Mouse (Mus musculus): Measurements from ENCODE around the gene Fig4. TPM values are rescaled to one million over a fixed set of nuclear protein-coding genes. Genes with fewer than 3 reads are reported as not detected.

Gene Fig4
- polyA plus RNA-seq, 1 experiment from 2014 or later, result 20.9 TPM

GRCm38 (mm10) chr10:41234552-41234951 is 68.5 kb downstream of the Fig4 start:
- no peaks in the 10 kb centered on the region for H3K27me3 ChIP-seq
- no peaks in the 10 kb centered on the region for H3K4me1 ChIP-seq
- no peak for ATAC-seq (ENCODE audit: low FRiP score)
- no peak overlapping the region for H3K27ac ChIP-seq
- H3K9me3 ChIP-seq, result no peaks in the 10 kb centered on the region
- H3K4me3 ChIP-seq (replicated peaks), result no peak overlapping the region
- WGBS, result 86% methylated on average over 9 of the region's 9 CpGs
- H3K36me3 ChIP-seq (replicated peaks), result no peaks in the 10 kb centered on the region
- no peak overlapping the region for H3K4me2 ChIP-seq
- H3K9ac ChIP-seq, result no peak overlapping the region

GRCm38 (mm10) chr10:41233140-41233539 is 69.9 kb downstream of the Fig4 start:
- no peak for ATAC-seq (ENCODE audit: low FRiP score)
- 87% methylated on average over 6 of the region's 6 CpGs for WGBS
- no peaks in the 10 kb centered on the region for H3K4me1 ChIP-seq

GRCm38 (mm10) chr10:41231163-41231835 is 71.8 kb downstream of the Fig4 start:
- Histone ChIP-seq H3K27ac (no peak overlapping the region), H3K27me3 (no peaks in the 10 kb centered on the region), H3K9ac (no peak overlapping the region), H3K4me3 (replicated peaks) (no peak overlapping the region), H3K4me2 (no peak overlapping the region), H3K9me3 (no peaks in the 10 kb centered on the region), H3K36me3 (replicated peaks) (peaks cover 5% of the 10 kb centered on the region; the same call in 1 of the 2 replicates), H3K4me1 (no peaks in the 10 kb centered on the region)
- ATAC-seq (ENCODE audit: low FRiP score), result no peak
- WGBS, result 81% methylated on average over 6 of the region's 6 CpGs

More at GRCm38 (mm10) chr10:41233140-41233539, 69.9 kb downstream of the Fig4 start:
- Histone ChIP-seq H3K4me2 (no peak overlapping the region), H3K36me3 (replicated peaks) (no peaks in the 10 kb centered on the region; the same call in 1 of the 2 replicates), H3K9ac (no peak overlapping the region), H3K27me3 (no peaks in the 10 kb centered on the region), H3K9me3 (no peaks in the 10 kb centered on the region), H3K27ac (no peak overlapping the region), H3K4me3 (replicated peaks) (no peak overlapping the region)

GRCm38 (mm10) chr10:41227626-41228025 is 75.4 kb downstream of the Fig4 start:
- no peak overlapping the region for H3K4me3 ChIP-seq (replicated peaks)
- H3K27ac ChIP-seq, result no peak overlapping the region
- no peaks in the 10 kb centered on the region for H3K4me1 ChIP-seq
- no peak for ATAC-seq (ENCODE audit: low FRiP score)
- no peak overlapping the region for H3K4me2 ChIP-seq
- no peaks in the 10 kb centered on the region for H3K9me3 ChIP-seq
- WGBS, result 87% methylated on average over 7 of the region's 7 CpGs
- no peaks in the 10 kb centered on the region for H3K27me3 ChIP-seq
- no peak overlapping the region for H3K9ac ChIP-seq
- H3K36me3 ChIP-seq (replicated peaks), result peaks cover 5% of the 10 kb centered on the region; the same call in 1 of the 2 replicates

GRCm38 (mm10) chr10:41223499-41223898 is 79.6 kb downstream of the Fig4 start:
- ATAC-seq (ENCODE audit: low FRiP score), result no peak
- no peaks in the 10 kb centered on the region for H3K4me1 ChIP-seq
- no peaks in the 10 kb centered on the region for H3K27me3 ChIP-seq
- peaks cover 5% of the 10 kb centered on the region; the same call in 1 of the 2 replicates for H3K36me3 ChIP-seq (replicated peaks)
- no peak overlapping the region for H3K27ac ChIP-seq
- no peak overlapping the region for H3K4me2 ChIP-seq
- no peak overlapping the region for H3K9ac ChIP-seq
- no peak overlapping the region for H3K4me3 ChIP-seq (replicated peaks)
- 83% methylated on average over 4 of the region's 4 CpGs for WGBS
- no peaks in the 10 kb centered on the region for H3K9me3 ChIP-seq

- no peaks in the 10 kb centered on the region for H3K9me3 ChIP-seq
Observed at GRCm38 (mm10) chr10:41221204-41221603, 81.9 kb downstream of the Fig4 start.

GRCm38 (mm10) chr10:41218897-41219296 is 84.2 kb downstream of the Fig4 start:
- WGBS, result 73% methylated on average over 10 of the region's 10 CpGs
- Histone ChIP-seq H3K9ac (no peak overlapping the region), H3K27me3 (no peaks in the 10 kb centered on the region), H3K27ac (no peak overlapping the region), H3K36me3 (replicated peaks) (no peaks in the 10 kb centered on the region), H3K4me1 (no peaks in the 10 kb centered on the region), H3K4me2 (no peak overlapping the region), H3K9me3 (no peaks in the 10 kb centered on the region), H3K4me3 (replicated peaks) (no peak overlapping the region)
- ATAC-seq (ENCODE audit: low FRiP score), result no peak

More at GRCm38 (mm10) chr10:41221204-41221603, 81.9 kb downstream of the Fig4 start:
- WGBS, result 86% methylated on average over 4 of the region's 4 CpGs
- no peak for ATAC-seq (ENCODE audit: low FRiP score)
- Histone ChIP-seq H3K36me3 (replicated peaks) (no peaks in the 10 kb centered on the region), H3K4me3 (replicated peaks) (no peak overlapping the region), H3K4me2 (no peak overlapping the region), H3K27ac (no peak overlapping the region), H3K27me3 (no peaks in the 10 kb centered on the region), H3K9ac (no peak overlapping the region), H3K4me1 (no peaks in the 10 kb centered on the region)

GRCm38 (mm10) chr10:41214083-41214482 is 89.0 kb downstream of the Fig4 start:
- H3K4me3 ChIP-seq (replicated peaks), result no peak overlapping the region
- 86% methylated on average over 3 of the region's 3 CpGs for WGBS
- H3K4me2 ChIP-seq, result no peak overlapping the region
- H3K4me1 ChIP-seq, result peaks cover 10% of the 10 kb centered on the region
- no peak for ATAC-seq (ENCODE audit: low FRiP score)
- H3K9ac ChIP-seq, result no peak overlapping the region
- H3K27ac ChIP-seq, result no peak overlapping the region
- no peaks in the 10 kb centered on the region for H3K36me3 ChIP-seq (replicated peaks)
- H3K9me3 ChIP-seq, result no peaks in the 10 kb centered on the region
- no peaks in the 10 kb centered on the region for H3K27me3 ChIP-seq

GRCm38 (mm10) chr10:41209538-41209937 is 93.5 kb downstream of the Fig4 start:
- Histone ChIP-seq H3K4me1 (peaks cover 10% of the 10 kb centered on the region), H3K4me2 (no peak overlapping the region), H3K4me3 (replicated peaks) (no peak overlapping the region), H3K27ac (no peak overlapping the region), H3K36me3 (replicated peaks) (no peaks in the 10 kb centered on the region), H3K9ac (no peak overlapping the region), H3K27me3 (no peaks in the 10 kb centered on the region), H3K9me3 (no peaks in the 10 kb centered on the region)
- ATAC-seq (ENCODE audit: low FRiP score), result no peak
- 83% methylated on average over 4 of the region's 4 CpGs for WGBS

- Histone ChIP-seq H3K36me3 (replicated peaks) (no peaks in the 10 kb centered on the region), H3K9me3 (no peaks in the 10 kb centered on the region), H3K4me2 (no peak overlapping the region), H3K9ac (no peak overlapping the region), H3K4me1 (peaks cover 10% of the 10 kb centered on the region), H3K27me3 (no peaks in the 10 kb centered on the region), H3K27ac (no peak overlapping the region), H3K4me3 (replicated peaks) (no peak overlapping the region)
- WGBS, result 68% methylated on average over 6 of the region's 6 CpGs
- ATAC-seq (ENCODE audit: low FRiP score), result no peak
Observed at GRCm38 (mm10) chr10:41208860-41209377, 94.1 kb downstream of the Fig4 start.

GRCm38 (mm10) chr10:41205647-41206046 is 97.4 kb downstream of the Fig4 start:
- no peak overlapping the region for H3K4me2 ChIP-seq
- ATAC-seq (ENCODE audit: low FRiP score), result no peak
- H3K9ac ChIP-seq, result no peak overlapping the region
- no peak overlapping the region for H3K27ac ChIP-seq
- no peaks in the 10 kb centered on the region for H3K36me3 ChIP-seq (replicated peaks)
- H3K27me3 ChIP-seq, result no peaks in the 10 kb centered on the region
- peaks cover 10% of the 10 kb centered on the region for H3K4me1 ChIP-seq
- WGBS, result 89% methylated on average over 2 of the region's 2 CpGs
- H3K9me3 ChIP-seq, result no peaks in the 10 kb centered on the region
- H3K4me3 ChIP-seq (replicated peaks), result no peak overlapping the region

- no peak overlapping the region for H3K9ac ChIP-seq
- H3K4me2 ChIP-seq, result no peak overlapping the region
- H3K27me3 ChIP-seq, result no peaks in the 10 kb centered on the region
- no peak overlapping the region for H3K4me3 ChIP-seq (replicated peaks)
- peaks cover 7% of the 10 kb centered on the region for H3K4me1 ChIP-seq
- H3K36me3 ChIP-seq (replicated peaks), result no peaks in the 10 kb centered on the region
- WGBS, result 84% methylated on average over 11 of the region's 11 CpGs
- no peaks in the 10 kb centered on the region for H3K9me3 ChIP-seq
- no peak for ATAC-seq (ENCODE audit: low FRiP score)
- 0 out of 2 replicates have a peak overlapping the region, but pooled peaks have one; percentile 4 for H3K27ac ChIP-seq
Observed at GRCm38 (mm10) chr10:41204637-41205315, 98.3 kb downstream of the Fig4 start.

Measured in forebrain, embryonic 12.5 days (tissue).